Mouse (Mus musculus) heart, adult 2 months (tissue): ENCODE results near the gene Kmt5a. TPM values are rescaled to one million over a fixed set of nuclear protein-coding genes. Genes with fewer than 3 reads are reported as not detected.
A peak's percentile ranks its signal among the peaks of the same experiment; 100 is the strongest.

ENCODE experiments used
- DNase-seq, 2 experiments: peaks; one replicate each; pipeline ENCODE4 v3.0.0; 2021
- H3K27ac ChIP-seq: fragments of 200-600 bp; 2 replicates; pipeline ENCODE4 v1.8.1; 2022
- H3K27me3 ChIP-seq: fragments of 200-500 bp; 2 replicates; pipeline ENCODE4 v1.6.1; 2012; ENCODE audit warnings: mild to moderate bottlenecking, low read length, inconsistent platforms, mixed read lengths; ENCODE audit not compliant: control insufficient read depth, insufficient read depth
- H3K36me3 ChIP-seq: fragments of 200-500 bp; 2 replicates; pipeline ENCODE4 v1.6.1; 2012; ENCODE audit warnings: low read length, inconsistent platforms; ENCODE audit not compliant: control insufficient read depth, insufficient read depth
- H3K4me1 ChIP-seq: fragments of 200-500 bp; 2 replicates; pipeline ENCODE4 v1.6.1; 2011; ENCODE audit warnings: low read length; ENCODE audit not compliant: control insufficient read depth, insufficient read depth
- H3K4me3 ChIP-seq: fragments of 200-600 bp; 2 replicates; pipeline ENCODE4 v1.8.1; 2022
- H3K79me2 ChIP-seq: fragments of 200-500 bp; replicated peaks from 2 replicates; pipeline ENCODE4 v1.6.1; 2012; ENCODE audit warnings: mild to moderate bottlenecking, inconsistent platforms, low read length, moderate library complexity, mixed read lengths; ENCODE audit not compliant: control insufficient read depth, insufficient read depth
- H3K9ac ChIP-seq: fragments of 200-500 bp; 2 replicates; pipeline ENCODE4 v1.6.1; 2012; ENCODE audit warnings: low read depth, mild to moderate bottlenecking, control low read depth, inconsistent platforms, low read length, mixed read lengths
- CTCF ChIP-seq: fragments of 200-600 bp; IDR thresholded peaks from 2 replicates; pipeline ENCODE4 v1.8.1; 2022; ENCODE audit warnings: antibody characterized with exemption, mild to moderate bottlenecking, moderate library complexity
- EP300 ChIP-seq: fragments of 200-500 bp; IDR thresholded peaks from 2 replicates; pipeline ENCODE4 v1.6.1; 2011; ENCODE audit warnings: low read depth, low read length, control low read depth; ENCODE audit not compliant: insufficient read depth
- POLR2A ChIP-seq: fragments of 200-500 bp; IDR thresholded peaks from 2 replicates; pipeline ENCODE4 v1.6.1; 2011; ENCODE audit warnings: mild to moderate bottlenecking, low read depth, low read length, control low read depth; ENCODE audit not compliant: insufficient read depth
- WGBS: fragments of 180-500 bp; shearing (Covaris S2); methylation state at CpG from one replicate; pipeline ENCODE4 v1.1.7; 2018; 5-methylcytosine and 5-hydroxymethylcytosine counted together
- intact Hi-C: fragments of 180-260 bp; cut with DNase I; formaldehyde crosslinking; loops from one replicate; pipeline ENCODE4 v1.15.1; 2025
- polyA plus RNA-seq: library from polyadenylated mRNA; depleted of rRNA; stranded (reverse); fragments of >200 nt; gene quantifications from 2 replicates; pipeline ENCODE4 v1.2.3, GENCODE M21; 2012
- total RNA-seq, 2 experiments: library from RNA; stranded (reverse); gene quantifications; 2 replicates each; pipeline ENCODE4 v1.2.3; 2021

Gene Kmt5a
- total and polyA plus RNA-seq, 3 experiments: 136 to 210 (median 191) TPM

- no peaks in the 10 kb centered on the region; the same call in 1 of the 2 replicates for H3K79me2 ChIP-seq
- TF ChIP-seq CTCF (no peak), EP300 (peak; percentile 60), POLR2A (peak; percentile 47; the same call in 1 of the 2 replicates)
- H3K4me3 ChIP-seq: peak overlapping the region; percentile 23
- peak overlapping the region; percentile 41 for H3K9ac ChIP-seq
- H3K36me3 ChIP-seq: peaks cover 5% of the 10 kb centered on the region
- intact Hi-C loops: no loop called here
- WGBS: 51% methylated on average over 7 of the region's 7 CpGs
- DNase-seq: peak; percentile 49 to 62
- peaks cover 8% of the 10 kb centered on the region for H3K4me1 ChIP-seq
- peak overlapping the region; percentile 85 for H3K27ac ChIP-seq
- no peaks in the 10 kb centered on the region for H3K27me3 ChIP-seq
Measured at GRCm38 (mm10) chr5:124450051-124450450, 10.3 kb downstream of the Kmt5a start.

- Histone ChIP-seq H3K4me3 (peak overlapping the region; percentile 38), H3K79me2 (no peaks in the 10 kb centered on the region; the same call in 1 of the 2 replicates), H3K36me3 (peaks cover 5% of the 10 kb centered on the region), H3K9ac (peak overlapping the region; percentile 41), H3K4me1 (peaks cover 8% of the 10 kb centered on the region), H3K27me3 (no peaks in the 10 kb centered on the region), H3K27ac (peak overlapping the region; percentile 85)
- intact Hi-C loops: no loop called here
- DNase-seq: no peak
- 50% methylated on average over 16 of the region's 16 CpGs for WGBS
- 0 out of 2 replicates have a peak, but pooled peaks have one; percentile 5 for TF ChIP-seq POLR2A
- no peak; the same call in 1 of the 2 replicates for TF ChIP-seq EP300
- no peak for TF ChIP-seq CTCF
Measured at GRCm38 (mm10) chr5:124450641-124451340, 11.1 kb downstream of the Kmt5a start.

DNA sequence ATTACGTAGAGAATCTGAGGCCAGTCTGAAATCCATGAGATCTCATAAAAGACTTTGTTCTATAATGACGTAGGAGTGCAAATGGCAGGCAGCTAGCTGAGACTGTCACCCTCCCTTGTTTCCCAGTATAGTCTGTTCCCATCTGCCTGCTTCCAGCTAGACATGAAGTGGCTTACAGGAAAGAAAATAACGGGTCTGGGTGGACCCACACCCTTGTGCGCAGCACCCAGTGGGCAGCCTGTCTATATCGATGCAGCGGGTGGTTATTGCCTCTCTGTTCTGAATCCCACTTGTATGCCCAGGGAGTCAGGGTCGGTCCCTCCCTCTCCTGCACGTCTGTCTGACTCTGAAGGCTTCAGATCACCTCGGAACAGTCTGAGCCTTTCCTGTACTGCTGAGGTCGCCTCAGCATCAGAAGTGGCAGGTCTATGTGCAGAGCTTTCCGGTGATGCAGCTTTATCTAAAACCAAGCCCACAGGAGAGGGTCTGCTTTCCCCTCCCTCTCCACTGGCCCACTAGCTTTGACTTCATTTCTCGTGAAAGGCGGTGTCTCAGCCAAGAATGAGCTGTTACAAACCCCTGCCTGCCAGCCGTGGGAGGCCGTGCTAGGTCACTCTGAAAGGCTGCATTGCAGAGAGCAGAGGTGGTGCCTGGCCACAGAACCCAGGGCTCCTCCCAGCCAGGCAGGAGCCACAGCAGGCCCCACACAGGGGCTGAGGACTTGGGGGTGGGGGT lies 12.9 kb downstream of the Kmt5a start:
- DNase-seq: peak; percentile 38 to 51
- H3K27ac ChIP-seq: peak overlapping the region; percentile 85
- H3K9ac ChIP-seq: peak overlapping the region; percentile 7

GRCm38 (mm10) chr5:124453339-124454081 lies 13.8 kb downstream of the Kmt5a start:
- peak overlapping the region; percentile 8; the same call in 1 of the 2 replicates for H3K4me3 ChIP-seq
- no peak for DNase-seq
- H3K36me3 ChIP-seq: peaks cover 2% of the 10 kb centered on the region
- intact Hi-C loops: no loop called here
- H3K4me1 ChIP-seq: peaks cover 6% of the 10 kb centered on the region
- TF ChIP-seq CTCF (no peak), EP300 (no peak), POLR2A (0 out of 2 replicates have a peak, but pooled peaks have one; percentile 11)
- no peaks in the 10 kb centered on the region; the same call in 1 of the 2 replicates for H3K79me2 ChIP-seq
- H3K27me3 ChIP-seq: no peaks in the 10 kb centered on the region
- H3K27ac ChIP-seq: peak overlapping the region; percentile 85
- H3K9ac ChIP-seq: peak overlapping the region; percentile 14
- 42% methylated on average over 13 of the region's 13 CpGs for whole genome bisulfite sequencing

More for the DNA sequence above, 12.9 kb downstream of the Kmt5a start:
- Histone ChIP-seq H3K27me3 (no peaks in the 10 kb centered on the region), H3K4me3 (peak overlapping the region; percentile 8), H3K79me2 (no peaks in the 10 kb centered on the region; the same call in 1 of the 2 replicates), H3K4me1 (peaks cover 8% of the 10 kb centered on the region), H3K36me3 (peaks cover 5% of the 10 kb centered on the region)
- TF ChIP-seq EP300 (no peak), POLR2A (0 out of 2 replicates have a peak, but pooled peaks have one; percentile 5), CTCF (no peak)
- 49% methylated on average over 15 of the region's 15 CpGs for WGBS
- intact Hi-C loops: no loop called here

- peak overlapping the region; percentile 85; the same call in 1 of the 2 replicates for H3K27ac ChIP-seq
- peaks cover 2% of the 10 kb centered on the region; the same call in 1 of the 2 replicates for H3K36me3 ChIP-seq
- no peaks in the 10 kb centered on the region for H3K27me3 ChIP-seq
- intact Hi-C loops: no loop called here
- no peak overlapping the region for H3K4me3 ChIP-seq
- H3K4me1 ChIP-seq: peaks cover 5% of the 10 kb centered on the region
- no peak for DNase-seq
- TF ChIP-seq POLR2A: no peak
- TF ChIP-seq CTCF: no peak
- TF ChIP-seq EP300: no peak
- peak overlapping the region; percentile 14 for H3K9ac ChIP-seq
- H3K79me2 ChIP-seq: no peaks in the 10 kb centered on the region
- WGBS: 37% methylated on average over 1 of the region's 1 CpGs
Measured at GRCm38 (mm10) chr5:124454082-124454419, 14.3 kb downstream of the Kmt5a start.
